Mouse (Mus musculus) ES-Bruce4 (cell line): ENCODE measurements at regions not wholly inside any gene's neighbourhood (a gene's known extent, or its start where the extent isn't known, plus 50 kb on each side); places are given as distances from the start of the nearest gene placed in this dataset.

Source experiments
- CTCF ChIP-seq: IDR thresholded peaks from one replicate; pipeline ENCODE4 v1.8.1; 2011; ENCODE audit warnings: low read depth, low read length
- POLR2A ChIP-seq: IDR thresholded peaks from one replicate; pipeline ENCODE4 v1.8.1; 2011; ENCODE audit warnings: low read length; ENCODE audit not compliant: insufficient read depth

- TF ChIP-seq CTCF (no peak), POLR2A (no peak)
Measured at GRCm38 (mm10) chr10:111570501-111571258, 64.6 kb downstream of the Phlda1 start.
